Mouse (Mus musculus): ENCODE measurements at regions not wholly inside any gene's neighbourhood (a gene's known extent, or its start where the extent isn't known, plus 50 kb on each side); places are given as distances from the start of the nearest gene placed in this dataset.

DNA sequence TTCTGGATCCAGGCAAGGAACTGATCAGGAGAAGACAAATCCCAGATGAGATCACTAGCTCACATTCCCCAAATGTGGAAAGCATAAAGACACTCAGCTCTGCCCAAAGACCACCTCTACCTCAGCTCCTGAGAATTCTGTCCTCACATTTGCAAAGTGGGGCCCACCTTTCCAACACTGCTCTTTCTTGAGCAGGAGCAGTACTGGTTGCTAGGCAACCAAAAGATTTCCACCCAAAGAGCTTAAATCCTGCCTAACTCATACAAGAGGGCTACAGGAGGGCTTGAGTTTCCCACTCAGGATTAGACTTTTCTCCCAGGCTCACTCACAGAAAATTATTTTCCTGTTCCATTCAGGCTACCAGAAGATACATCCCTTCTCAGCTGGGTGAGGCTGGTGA is 74.0 kb downstream of the Pcdh20 start:
- TF ChIP-seq EP300 (IDR thresholded peaks at IDR 0.05) (no peak), CTCF (IDR thresholded peaks at IDR 0.05) (no peak)
